Mouse (Mus musculus) gastrocnemius, postnatal 10 days (tissue): Measurements from ENCODE around the gene Dennd4c. TPM values are rescaled to one million over a fixed set of nuclear protein-coding genes. Genes with fewer than 3 reads are reported as not detected.

Source experiments
- DNase-seq: peaks from one replicate; pipeline ENCODE4 v3.0.0; 2021; ENCODE audit warnings: mixed read lengths
- total RNA-seq, 2 experiments: library from RNA; stranded (reverse); gene quantifications; 2 replicates each; pipeline ENCODE4 v1.2.3; 2021

Gene Dennd4c
- total RNA-seq, 2 experiments from 2014 or later, result 18.4 to 22.1 TPM

GRCm38 (mm10) chr4:86884945-86885344 is 136.6 kb downstream of the Dennd4c start:
- DNase-seq, result no peak

- DNase-seq, result no peak
These were observed 137.4 kb downstream of the Dennd4c start for GRCm38 (mm10) chr4:86885790-86886159.

- DNase-seq, result no peak
These were observed 138.0 kb downstream of the Dennd4c start for GRCm38 (mm10) chr4:86886160-86886878.

- DNase-seq, result no peak
These were observed 139.5 kb downstream of the Dennd4c start for GRCm38 (mm10) chr4:86887879-86888278.

GRCm38 (mm10) chr4:86897411-86897810 is 149.1 kb downstream of the Dennd4c start:
- DNase-seq, result no peak

- DNase-seq, result no peak
These were observed 150.6 kb downstream of the Dennd4c start for GRCm38 (mm10) chr4:86898791-86899474.

Other genes with a start within 250 kb of the Dennd4c start
- not detected for gene Saxo1, start 190.2 kb upstream of the Dennd4c start, total RNA-seq
- gene Rraga, start 172.9 kb upstream of the Dennd4c start, total RNA-seq, result 10 to 100 TPM; 54.1 to 55.2 TPM
- gene Haus6, start 136.5 kb upstream of the Dennd4c start, total RNA-seq, result 1 to 10 TPM; 5.7 to 6.9 TPM
- gene Plin2, start 78.5 kb upstream of the Dennd4c start, total RNA-seq, result 10 to 100 TPM; 69.6 to 84.5 TPM
- 100 to 1,000 TPM; 634 to 653 TPM for gene Rps6, start 108.9 kb downstream of the Dennd4c start, total RNA-seq
- gene Acer2, start 125.8 kb downstream of the Dennd4c start, total RNA-seq, result 1 to 10 TPM; 1.6 to 2.7 TPM